Mouse (Mus musculus) small intestine, adult 2 months (tissue): ENCODE measurements around the gene Tsacc.

ENCODE experiments used
- CTCF ChIP-seq: fragments of 200-500 bp; IDR thresholded peaks from 2 replicates; pipeline ENCODE4 v1.5.1; 2012; ENCODE audit warnings: low read depth, mild to moderate bottlenecking, control low read depth, inconsistent platforms, low read length, moderate library complexity, mixed read lengths; ENCODE audit not compliant: insufficient replicate concordance, insufficient read length; ENCODE audit errors: extremely low read depth
- POLR2A ChIP-seq: fragments of 200-500 bp; IDR thresholded peaks from 2 replicates; pipeline ENCODE4 v1.6.1; 2012; ENCODE audit warnings: low read depth, mild to moderate bottlenecking, control low read depth, inconsistent platforms, low read length, moderate library complexity

- TF ChIP-seq CTCF (no peak), POLR2A (peak; percentile 38; the same call in 1 of the 2 replicates)
Measured at GRCm38 (mm10) chr3:88254268-88254926, 42.4 kb downstream of the Tsacc start, which contains the start of gene Rhbg.
